In genomic region chr13:68258285-68258684, GRCm38 (mm10) we compare ENCODE assay signal across 7 mouse cellular contexts.
DNase-seq lines count a peak whose midpoint lies in the region; ATAC-seq and TF ChIP-seq lines count a peak whose summit lies in the region.
"Not testable (repeated sequence)": the region's sequence is repeated elsewhere in the genome, so short reads cannot be mapped to it uniquely, and the experiment has no call there.

No protein-coding gene starts in this region.

- peak; percentile 65; the same call in 1 of the 2 replicates for ATAC-seq in frontal cortex, adult (ENCODE audit: low TSS enrichment)
- not testable (repeated sequence) for ATAC-seq in limb, embryonic 14.5 days (ENCODE audit: low FRiP score, low read depth)

- not testable (repeated sequence) for H3K36me3 ChIP-seq in limb, embryonic 14.5 days (ENCODE audit: control insufficient read depth, insufficient read depth, low read length)

- H3K27ac ChIP-seq in limb, embryonic 14.5 days (replicated peaks; ENCODE audit: low read depth, low read length) = not testable (repeated sequence)

- 82% methylated on average over 7 of the region's 7 CpGs for WGBS in limb, embryonic 14.5 days

- H3K27me3 ChIP-seq in limb, embryonic 14.5 days (ENCODE audit: control insufficient read depth, insufficient read depth, low read length) = not testable (repeated sequence)

- not testable (repeated sequence) for H3K4me2 ChIP-seq in limb, embryonic 14.5 days (replicated peaks; ENCODE audit: low read depth, low read length, severe bottlenecking)

- H3K4me3 ChIP-seq in limb, embryonic 14.5 days (replicated peaks; ENCODE audit: low read length) = not testable (repeated sequence)

- not testable (repeated sequence) for H3K4me1 ChIP-seq in limb, embryonic 14.5 days (ENCODE audit: control insufficient read depth, insufficient read depth, low read length)

- not testable (repeated sequence) for TF ChIP-seq POLR2A in limb, embryonic 14.5 days (IDR thresholded peaks at IDR 0.05; ENCODE audit: borderline replicate concordance, extremely low read depth, insufficient read depth, insufficient read length)

- peak; percentile 55 to 87 for DNase-seq in adrenal gland, adult (ENCODE audit: inconsistent age in 2 of 2, low spot score in 1 of 2)
- peak; percentile 80 for DNase-seq in adrenal gland, postnatal 14 days
- DNase-seq in kidney, postnatal 10 days = peak; percentile 11
- DNase-seq in layer of hippocampus, adult 9-10 months (ENCODE audit: low spot score) = peak; percentile 0
- DNase-seq in limb, embryonic 14.5 days (ENCODE audit: low spot score) = peak; percentile 44
- DNase-seq in testis, postnatal 10 days (ENCODE audit: low spot score) = peak; percentile 36

- not testable (repeated sequence) for H3K9ac ChIP-seq in limb, embryonic 14.5 days (ENCODE audit: low read depth, low read length, severe bottlenecking)

- not testable (repeated sequence) for H3K9me3 ChIP-seq in limb, embryonic 14.5 days (ENCODE audit: control insufficient read depth, low read length)

Comparison
In these comparisons a context has a peak if more than half of its experiments do, and no peak if none do; other contexts are left out.
1. DNase-seq: peak in every context shown above with its lines; median percentile 80 in adrenal gland, postnatal 14 days; 71 in adrenal gland, adult; 44 in limb, embryonic 14.5 days; 36 in testis, postnatal 10 days; 11 in kidney, postnatal 10 days; 0 in layer of hippocampus, adult 9-10 months.